Mouse (Mus musculus): ENCODE results near the gene Tctn1.

The Tctn1 gene

GRCm38 (mm10) chr5:122246547-122247167 is 17.6 kb downstream of the Tctn1 start:
- no peak for DNase-seq

- no peak for DNase-seq
Observed at GRCm38 (mm10) chr5:122245186-122245585, 19.1 kb downstream of the Tctn1 start.

DNA sequence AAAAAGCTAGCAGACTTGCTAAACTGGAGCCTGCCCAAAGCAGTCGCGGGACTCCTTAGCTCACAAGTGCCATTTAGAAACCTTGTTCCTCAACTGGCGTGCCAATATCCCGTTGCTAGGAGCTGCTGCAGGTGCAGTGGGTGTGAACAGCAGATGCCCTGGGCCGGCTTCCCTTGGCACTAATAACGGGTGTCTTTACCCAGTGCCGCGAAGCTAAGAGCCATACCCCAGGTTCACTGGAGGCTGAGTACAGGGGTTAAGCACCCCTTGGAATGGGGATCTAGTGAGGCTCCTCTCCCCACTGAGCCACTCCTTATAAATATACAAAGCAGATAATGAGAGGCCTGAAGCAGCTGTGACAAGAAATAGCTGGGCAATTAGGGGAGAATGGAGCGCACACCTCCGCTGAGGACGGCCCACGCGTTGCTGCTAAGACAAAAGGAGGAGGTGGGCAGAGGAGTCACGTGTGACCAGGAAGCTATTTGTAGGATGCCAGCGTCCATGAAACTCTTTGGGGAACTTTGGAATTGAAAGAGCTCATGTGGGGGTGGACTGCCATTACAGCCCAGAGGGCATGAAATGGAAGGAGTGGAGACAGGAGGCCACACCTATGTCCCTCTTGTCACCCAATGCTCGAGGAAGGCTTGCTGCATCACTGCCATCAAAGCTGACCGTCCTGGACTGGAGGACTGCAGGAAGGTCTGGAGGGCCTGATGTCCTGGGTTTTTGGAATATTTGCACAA is 20.3 kb downstream of the Tctn1 start:
- DNase-seq, result peak; percentile 34 to 56

- no peak for DNase-seq
Observed at GRCm38 (mm10) chr5:122242521-122243123, 21.6 kb downstream of the Tctn1 start.

GRCm38 (mm10) chr5:122240989-122241388 is 23.3 kb downstream of the Tctn1 start:
- no peak for DNase-seq

DNA sequence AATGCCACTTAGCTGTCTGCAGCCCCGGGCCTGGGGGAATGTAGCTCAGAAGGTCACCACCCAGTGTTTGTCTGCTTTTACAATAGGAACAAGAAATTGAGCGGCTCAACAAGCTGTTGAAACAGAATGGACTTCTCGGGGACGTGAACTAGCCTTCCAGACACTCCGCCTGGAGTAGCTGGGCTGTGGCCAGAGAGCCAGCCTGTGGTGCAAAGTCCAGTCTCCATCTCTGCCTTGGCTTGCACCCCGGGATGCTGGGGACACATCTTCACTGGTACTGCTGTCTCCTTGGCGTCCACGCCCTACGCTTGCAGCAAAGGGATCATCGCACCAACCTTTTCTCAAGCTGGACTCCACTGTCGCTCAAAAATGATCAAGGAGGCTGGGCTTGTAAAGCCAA is 23.7 kb downstream of the Tctn1 start:
- peak; percentile 58 for DNase-seq

DNA sequence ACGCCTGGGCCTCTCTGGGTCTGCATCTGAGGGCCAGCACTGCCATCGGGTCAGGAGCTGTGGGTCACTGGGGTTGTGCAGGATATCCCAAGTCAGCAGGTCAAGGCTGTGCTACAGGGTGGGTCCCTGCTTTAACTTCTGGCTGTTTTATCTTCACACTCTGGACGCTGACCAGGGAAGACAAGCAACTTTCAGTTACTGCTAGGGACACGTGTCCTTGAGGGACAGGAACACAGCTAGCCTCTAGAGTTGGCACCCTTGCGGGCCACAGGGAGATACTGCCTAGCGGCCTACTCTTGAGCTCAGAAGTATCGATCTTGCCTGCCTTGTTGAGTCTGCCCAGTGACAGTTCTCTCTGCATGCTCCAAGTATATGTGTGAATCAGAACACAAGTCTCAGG is 24.6 kb downstream of the Tctn1 start:
- no peak for DNase-seq

DNA sequence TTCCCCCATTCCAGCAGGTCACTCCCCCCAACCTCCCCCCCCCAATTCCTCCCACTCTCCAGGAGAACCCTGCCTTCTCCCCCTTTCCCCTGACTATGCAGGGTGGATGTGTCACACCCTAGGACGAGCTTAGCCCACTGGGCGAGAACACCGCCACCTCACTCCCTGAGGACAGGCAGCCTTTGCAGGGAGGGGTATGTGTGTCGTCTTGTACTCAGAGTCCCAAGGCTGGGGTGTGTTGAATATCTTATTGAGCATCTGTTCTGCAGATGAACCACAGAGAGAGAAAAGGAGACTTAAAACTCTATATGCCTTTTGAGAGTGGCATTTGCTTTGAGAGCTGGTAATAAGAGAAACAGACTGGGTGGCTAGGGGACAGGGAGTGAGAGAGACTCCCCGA is 27.1 kb downstream of the Tctn1 start:
- no peak for DNase-seq

GRCm38 (mm10) chr5:122235196-122235836 is 28.9 kb downstream of the Tctn1 start:
- DNase-seq, result no peak

DNA sequence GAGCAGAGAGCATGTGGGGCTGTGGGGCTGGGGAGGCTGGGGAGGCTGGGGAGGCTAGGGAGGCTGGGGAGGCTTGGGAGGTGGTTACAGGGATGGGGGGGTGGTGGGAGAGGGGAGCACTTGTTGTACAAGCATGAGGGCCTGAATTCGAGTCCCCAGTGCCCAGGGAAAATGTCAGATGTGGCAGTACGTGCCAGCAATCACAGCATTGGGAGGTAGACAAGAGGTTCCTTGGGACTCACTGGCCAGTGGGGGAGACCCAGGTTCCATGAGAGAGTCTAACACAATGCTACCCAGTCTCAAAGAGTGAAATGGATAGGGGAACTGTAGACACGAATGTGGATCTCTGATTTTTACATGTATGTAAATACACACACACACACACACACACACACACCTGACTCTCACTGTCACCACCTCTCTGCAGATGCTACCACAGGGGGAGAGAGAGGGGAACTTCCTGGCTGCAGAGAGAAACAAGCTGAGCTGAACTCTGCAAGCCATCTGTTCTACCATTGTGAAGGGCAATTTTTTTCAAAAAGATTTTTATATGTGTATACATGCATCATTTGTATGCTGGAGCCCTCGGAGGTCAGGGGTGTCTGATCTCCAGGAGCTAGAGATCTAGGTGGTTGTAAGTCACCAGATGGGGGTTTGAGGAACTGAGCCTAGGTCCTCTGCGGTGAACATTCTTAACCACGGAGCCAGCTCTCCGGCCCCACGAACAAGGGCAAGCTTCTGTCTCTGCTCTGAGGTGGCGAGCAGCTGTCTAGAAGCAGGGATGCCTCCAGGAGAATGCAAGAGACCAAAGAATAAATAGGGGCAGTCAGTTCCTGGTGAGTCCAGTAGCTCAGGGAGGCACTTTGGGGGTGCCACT is 29.7 kb downstream of the Tctn1 start:
- no peak for DNase-seq

DNA sequence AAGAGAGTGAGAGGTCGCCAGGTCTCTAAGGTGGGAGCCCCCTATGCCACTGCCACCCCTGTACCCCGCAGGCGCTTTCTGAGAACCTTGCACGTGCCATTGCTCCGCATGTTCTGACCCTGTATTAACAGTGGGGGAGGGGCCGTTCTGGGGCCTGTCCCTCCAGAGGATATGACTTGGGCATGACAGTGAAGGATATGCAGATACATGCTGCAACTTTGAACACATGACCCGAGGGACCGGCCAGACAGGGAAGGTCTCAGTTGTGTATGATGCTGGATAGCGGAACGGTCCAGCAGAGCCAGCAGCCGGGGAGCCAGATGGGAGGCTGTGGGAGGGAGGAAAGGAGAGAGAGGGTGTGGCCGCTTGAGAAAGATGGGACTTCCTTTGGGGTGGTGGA is 30.6 kb downstream of the Tctn1 start:
- DNase-seq, result no peak

DNA sequence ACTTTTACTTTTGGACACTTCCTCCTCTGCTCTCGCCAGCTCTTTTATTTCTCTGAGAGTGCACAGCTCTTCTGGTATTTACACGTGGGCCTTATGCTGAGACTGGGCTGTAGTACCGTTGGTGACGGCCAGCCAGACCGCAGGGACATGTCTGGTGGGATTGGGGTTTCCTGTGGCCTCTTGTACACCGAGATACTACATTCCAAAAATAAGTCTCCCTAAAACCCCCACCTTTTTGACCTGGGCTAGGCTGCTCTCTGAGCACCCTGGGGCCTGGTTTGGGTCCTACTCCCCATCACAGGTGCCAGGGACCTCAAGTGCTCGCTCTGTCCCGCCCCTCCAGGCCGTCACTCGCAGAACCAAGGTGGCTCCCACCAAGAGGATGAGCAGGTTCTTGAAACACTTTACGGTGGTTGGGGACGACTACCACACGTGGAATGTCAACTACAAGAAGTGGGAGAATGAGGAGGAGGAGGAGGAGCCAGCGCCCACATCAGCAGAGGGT is 31.1 kb downstream of the Tctn1 start:
- DNase-seq, result no peak

GRCm38 (mm10) chr5:122232004-122232403 is 32.3 kb downstream of the Tctn1 start:
- no peak for DNase-seq

DNA sequence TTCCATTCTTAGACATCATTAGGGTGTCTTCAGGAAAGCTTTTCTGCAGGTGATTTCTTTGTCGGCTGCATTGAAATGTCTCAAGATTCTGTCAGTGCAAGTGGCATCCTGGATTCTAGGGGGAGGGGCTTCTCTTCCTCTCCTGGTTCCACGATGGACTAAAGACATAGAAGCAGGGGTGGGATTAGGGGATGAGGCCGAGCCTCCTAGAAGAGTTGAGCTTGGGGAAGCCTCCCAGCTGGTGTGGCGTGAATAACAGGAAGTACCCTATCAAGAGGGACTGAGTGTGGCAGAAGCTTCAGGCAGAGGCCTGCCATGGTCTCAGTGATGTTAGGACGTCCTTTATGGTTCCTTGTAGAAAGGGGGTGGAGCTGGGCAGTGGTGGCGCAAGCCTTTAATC is 32.8 kb downstream of the Tctn1 start:
- DNase-seq, result no peak

- DNase-seq, result no peak
Observed at GRCm38 (mm10) chr5:122230816-122231215, 33.4 kb downstream of the Tctn1 start.

DNA sequence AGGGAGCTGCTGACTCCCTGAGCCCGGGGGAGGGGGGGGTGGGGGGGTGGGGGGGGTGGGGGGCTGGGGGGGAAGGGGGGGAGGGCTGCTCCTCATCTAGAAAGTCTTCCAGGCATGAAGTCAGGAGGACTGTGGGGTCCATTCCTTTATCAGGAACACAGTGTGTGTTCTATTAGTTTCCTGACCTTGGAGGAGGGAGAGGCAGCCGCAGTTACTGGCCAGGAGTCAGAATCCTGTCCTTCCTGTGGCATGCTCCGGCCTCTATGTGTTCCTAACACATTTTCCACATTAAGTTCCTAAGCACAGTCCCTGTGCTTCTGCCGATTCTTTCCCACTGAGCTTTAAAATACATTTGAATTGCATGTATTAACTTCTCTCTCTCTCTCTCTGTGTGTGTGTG is 35.5 kb downstream of the Tctn1 start:
- DNase-seq, result no peak

GRCm38 (mm10) chr5:122228271-122228765 is 35.9 kb downstream of the Tctn1 start:
- DNase-seq, result no peak

- DNase-seq, result no peak
Observed at GRCm38 (mm10) chr5:122224291-122224690, 40.0 kb downstream of the Tctn1 start.

- no peak for DNase-seq
Observed at GRCm38 (mm10) chr5:122221085-122221484, 43.2 kb downstream of the Tctn1 start.

DNA sequence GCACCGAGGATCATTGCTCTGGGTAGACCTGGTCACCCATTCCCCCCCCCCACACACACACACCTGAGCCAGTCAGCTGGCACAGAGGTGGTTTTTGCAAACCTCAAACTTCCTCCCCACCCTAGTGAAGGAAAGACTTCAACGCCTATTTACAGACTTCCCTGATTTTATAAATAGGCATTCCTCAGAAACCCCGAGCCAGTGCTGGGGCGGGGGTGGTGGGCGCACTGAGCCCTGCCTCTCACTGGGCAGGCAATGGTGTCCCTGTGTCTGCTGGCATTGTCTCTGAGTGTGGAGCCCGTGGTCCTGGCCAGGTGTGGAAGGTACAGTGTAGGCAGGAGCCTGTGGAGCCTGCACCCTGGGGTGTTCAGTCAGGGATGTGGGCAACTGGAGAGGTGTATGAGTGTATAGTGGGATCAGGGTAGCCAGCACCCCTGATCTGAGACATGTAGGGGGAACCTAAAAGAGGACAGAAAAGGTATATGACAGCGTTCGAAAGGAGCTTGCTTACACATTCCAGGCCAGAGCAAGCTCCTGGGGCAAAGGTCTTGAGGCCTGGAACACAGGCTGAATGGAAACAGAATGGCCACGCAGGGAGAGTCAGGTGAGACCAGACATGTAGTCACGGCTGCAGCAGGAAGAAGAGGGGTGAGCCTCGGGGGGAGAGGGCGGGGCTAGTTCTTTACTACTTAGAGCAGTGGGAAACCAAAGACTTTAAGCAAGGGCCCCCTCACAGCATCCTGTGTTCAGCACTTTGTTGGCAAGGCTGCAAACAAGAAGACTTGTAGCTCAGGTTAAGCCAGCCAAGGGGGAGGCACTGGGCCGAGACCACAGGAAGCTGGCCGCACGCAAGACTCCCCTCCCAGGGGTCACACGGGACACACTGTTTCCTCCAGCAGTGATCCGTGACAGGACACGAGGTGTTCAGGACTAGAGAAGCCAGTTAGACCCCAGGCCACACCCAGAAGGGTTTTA is 44.3 kb downstream of the Tctn1 start:
- no peak for DNase-seq

- no peak for DNase-seq
Observed at GRCm38 (mm10) chr5:122218928-122219327, 45.3 kb downstream of the Tctn1 start.
